Mouse (Mus musculus) layer of hippocampus, postnatal 14 days (tissue): Measurements from ENCODE around the gene Gm3448. TPM values are rescaled to one million over a fixed set of nuclear protein-coding genes. Genes with fewer than 3 reads are reported as not detected.
"Not testable (repeated sequence)": the region's sequence is repeated elsewhere in the genome, so short reads cannot be mapped to it uniquely, and the experiment has no call there.

Source experiments
- DNase-seq, 2 experiments: peaks; one replicate each; pipeline ENCODE4 v3.0.0; 2021 to 2022; ENCODE audit warnings: low spot score in 2 of 2, mixed read lengths in 1 of 2
- long read RNA-seq, 2 experiments: library from polyadenylated mRNA; stranded (forward); transcript quantifications; one replicate each; pipeline ENCODE4 v2.0.0; 2021
- total RNA-seq, 2 experiments: library from RNA; stranded (reverse); gene quantifications; 2 replicates each; pipeline ENCODE4 v1.2.3; 2021

Gm3448 gene
- total RNA-seq: 1 to 10 TPM; 6.6 to 6.8 TPM
- long read RNA-seq, experiment 1, partial matches to known transcripts: 0 of 12 reads
- long read RNA-seq, experiment 1, other reads (novel, unspliced or antisense): 11 of 12 reads
- long read RNA-seq, experiment 2, partial matches to known transcripts: 5 of 22 reads
- long read RNA-seq, experiment 2, other reads (novel, unspliced or antisense): 15 of 22 reads

- peak in 1 of 2 experiments; percentile 61 for DNase-seq
These were observed at the start of gene Gm3448, which contains the start of the genes Ermard and Tcte3 for GRCm38 (mm10) chr17:15041175-15041729. Gene Gm3448, minus strand, starts transcription at chr17:15041537. Gene Ermard, plus strand, starts transcription at chr17:15041208. Gene Tcte3, minus strand, starts transcription at chr17:15041488.

GRCm38 (mm10) chr17:15088591-15089001 lies 47.3 kb upstream of the Gm3448 start:
- peak; percentile 41 to 45 for DNase-seq

GRCm38 (mm10) chr17:15088166-15088565 lies 46.8 kb upstream of the Gm3448 start:
- DNase-seq: no peak

DNA sequence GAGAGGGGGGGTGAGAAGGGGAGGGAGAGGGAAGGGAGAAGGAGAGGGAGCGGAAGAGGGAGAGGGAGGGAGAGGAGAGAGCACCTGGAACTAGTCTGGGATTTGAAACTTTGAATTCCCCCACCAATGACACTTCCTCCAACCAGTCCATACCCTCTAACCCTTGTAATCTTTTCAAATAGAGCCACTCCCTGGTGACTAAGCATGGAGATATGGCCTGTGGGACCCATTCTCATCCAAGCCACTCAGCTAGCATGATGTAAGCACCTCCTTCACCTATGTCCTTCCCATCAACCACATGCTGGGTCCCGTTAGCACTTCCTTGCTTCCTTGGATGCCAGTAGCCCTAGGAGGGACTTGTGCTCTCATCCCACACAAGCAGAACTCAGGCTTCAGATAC lies 43.7 kb upstream of the Gm3448 start:
- no peak for DNase-seq

GRCm38 (mm10) chr17:15084226-15084848 lies 43.0 kb upstream of the Gm3448 start:
- DNase-seq: no peak

- peak in 1 of 2 experiments; percentile 27 for DNase-seq
These were observed 36.2 kb upstream of the Gm3448 start for GRCm38 (mm10) chr17:15077536-15077935.

GRCm38 (mm10) chr17:15075033-15075432 lies 33.7 kb upstream of the Gm3448 start:
- DNase-seq: no peak

DNA sequence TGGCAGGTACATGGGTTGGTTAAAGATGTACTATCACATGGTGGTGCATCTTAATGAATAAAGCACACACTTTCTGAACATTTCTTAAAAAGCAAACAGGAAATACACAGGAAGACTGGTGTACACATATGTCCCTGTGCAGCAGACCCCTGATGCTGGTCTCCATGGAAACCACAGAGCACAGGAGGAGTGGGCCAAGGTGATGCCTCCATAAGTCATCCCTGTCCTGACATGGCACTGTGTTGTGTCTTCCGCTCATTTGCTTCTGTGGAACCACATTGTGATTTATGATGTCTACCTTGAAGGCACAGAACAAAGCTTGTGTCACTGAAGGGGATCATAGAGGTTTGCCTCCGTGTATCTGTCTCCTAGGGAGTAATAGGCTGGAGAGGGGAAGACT lies 30.9 kb upstream of the Gm3448 start:
- no peak for DNase-seq

DNA sequence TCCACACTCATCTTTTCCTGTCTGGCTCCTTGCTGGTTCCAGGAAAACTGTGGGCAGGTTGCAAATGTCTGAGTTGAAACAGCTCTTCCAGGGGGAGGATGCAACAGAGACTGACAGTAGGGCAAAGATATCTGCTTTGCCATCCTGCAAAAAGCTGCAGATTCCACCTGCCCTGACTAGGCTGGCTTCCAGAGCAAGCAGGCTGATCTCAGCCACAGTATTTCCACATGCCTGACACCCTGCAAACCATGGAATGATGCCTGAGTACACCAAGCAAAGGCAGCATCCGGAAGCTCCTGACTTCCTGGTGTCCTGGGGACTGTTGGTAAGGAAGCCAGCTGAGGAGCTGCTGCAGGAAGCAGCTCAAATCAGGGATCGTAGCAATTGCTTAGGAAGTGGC lies 27.8 kb upstream of the Gm3448 start:
- peak; percentile 39 to 58 for DNase-seq

- DNase-seq: no peak
These were observed 26.9 kb upstream of the Gm3448 start for GRCm38 (mm10) chr17:15068040-15068792.

DNA sequence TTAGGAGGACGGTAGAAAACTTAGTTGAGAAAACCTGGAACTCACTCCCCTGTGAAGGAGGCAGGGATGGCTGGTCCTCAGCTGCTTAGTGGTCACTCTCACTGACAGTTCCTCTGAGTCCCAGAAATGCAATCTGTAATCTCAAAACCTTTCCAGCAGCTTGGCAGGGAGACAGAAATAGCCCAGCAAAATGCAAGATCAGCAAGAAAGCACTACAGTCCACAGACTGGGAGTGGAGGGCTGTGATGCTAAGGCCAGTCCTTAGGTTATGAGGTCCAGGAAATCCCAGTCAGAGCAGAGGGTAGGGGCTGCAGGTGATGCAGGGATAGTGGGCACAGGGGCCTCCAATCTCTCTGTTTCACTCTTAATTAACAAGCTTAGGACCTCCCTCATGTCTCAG lies 25.6 kb upstream of the Gm3448 start:
- DNase-seq: no peak

- DNase-seq: no peak
These were observed 24.7 kb upstream of the Gm3448 start for GRCm38 (mm10) chr17:15066066-15066465.

- DNase-seq: peak; percentile 75 to 88
These were observed 24.2 kb upstream of the Gm3448 start for GRCm38 (mm10) chr17:15065391-15066024.

GRCm38 (mm10) chr17:15060356-15060755 lies 19.0 kb upstream of the Gm3448 start:
- no peak for DNase-seq

DNA sequence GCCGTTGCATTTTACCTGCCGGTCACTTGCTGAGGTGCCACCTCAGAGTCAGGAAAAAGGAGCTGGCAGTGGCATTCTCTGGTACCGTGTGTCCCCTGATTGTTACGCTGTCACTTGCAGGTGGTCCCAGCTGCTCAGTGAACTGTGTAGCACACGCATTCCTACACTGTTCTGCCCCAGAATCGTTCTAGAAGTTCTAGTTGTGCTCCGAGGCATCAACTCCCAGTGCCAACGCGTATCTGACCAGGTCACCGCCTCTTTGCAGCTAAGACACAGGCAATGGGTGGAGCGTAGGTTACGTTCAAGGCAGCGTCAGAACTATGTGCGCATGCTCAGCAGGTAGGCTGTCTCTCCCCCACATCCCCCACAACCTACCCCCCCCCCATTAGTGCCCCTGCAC lies 18.3 kb upstream of the Gm3448 start:
- DNase-seq: no peak

DNA sequence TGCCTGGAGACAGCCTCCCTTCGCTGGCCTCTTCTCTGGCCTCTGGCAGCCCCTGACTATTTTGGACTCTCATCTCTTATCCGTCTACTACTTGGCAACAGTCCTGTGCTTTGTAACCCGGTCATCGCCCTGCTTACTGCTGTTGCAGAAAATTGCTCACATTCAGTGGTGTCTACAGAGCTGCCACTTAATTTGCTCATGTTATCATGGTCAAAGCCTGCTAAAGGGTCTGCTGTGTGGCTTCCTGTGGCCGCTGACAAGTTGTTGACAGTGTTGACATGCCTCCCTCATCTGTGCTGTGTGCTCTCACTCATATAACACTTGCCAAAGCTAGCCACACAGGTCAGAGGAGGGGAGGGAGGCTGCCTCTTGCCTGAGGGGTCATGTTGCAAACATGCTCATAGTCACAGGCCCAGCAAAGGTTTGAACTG lies 16.8 kb upstream of the Gm3448 start:
- DNase-seq: no peak

- peak; percentile 66 to 88 for DNase-seq
These were observed 14.6 kb upstream of the Gm3448 start for GRCm38 (mm10) chr17:15055925-15056324.

DNA sequence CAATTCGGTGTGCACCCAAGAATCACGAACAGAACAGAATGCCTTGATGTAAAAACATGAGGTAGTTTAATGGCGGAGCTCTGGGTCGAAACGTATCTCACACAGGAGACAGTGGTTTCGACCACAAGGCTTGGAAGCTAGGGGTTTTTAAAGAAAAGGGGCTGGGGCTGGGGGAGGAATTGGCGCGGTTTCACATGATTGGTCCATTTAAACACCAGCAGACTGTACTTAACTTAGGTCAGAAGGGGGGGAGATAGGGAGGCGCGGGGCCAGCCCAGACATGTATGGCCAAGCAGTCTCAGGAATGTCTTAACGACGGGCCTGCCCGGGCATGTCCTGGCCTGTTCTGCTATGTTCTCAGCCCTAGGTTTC lies 12.5 kb upstream of the Gm3448 start:
- not testable (repeated sequence) for DNase-seq

- not testable (repeated sequence) for DNase-seq
These were observed 12.0 kb upstream of the Gm3448 start for GRCm38 (mm10) chr17:15053183-15053828.

- not testable (repeated sequence) for DNase-seq
These were observed 11.4 kb upstream of the Gm3448 start for GRCm38 (mm10) chr17:15052766-15053165.

- not testable (repeated sequence) for DNase-seq
These were observed 9.0 kb upstream of the Gm3448 start for GRCm38 (mm10) chr17:15050338-15050737.
